Mouse (Mus musculus): ENCODE results near the gene Mrgpra4.
A peak's percentile ranks its signal among the peaks of the same experiment; 100 is the strongest.

Mrgpra4 gene

DNA sequence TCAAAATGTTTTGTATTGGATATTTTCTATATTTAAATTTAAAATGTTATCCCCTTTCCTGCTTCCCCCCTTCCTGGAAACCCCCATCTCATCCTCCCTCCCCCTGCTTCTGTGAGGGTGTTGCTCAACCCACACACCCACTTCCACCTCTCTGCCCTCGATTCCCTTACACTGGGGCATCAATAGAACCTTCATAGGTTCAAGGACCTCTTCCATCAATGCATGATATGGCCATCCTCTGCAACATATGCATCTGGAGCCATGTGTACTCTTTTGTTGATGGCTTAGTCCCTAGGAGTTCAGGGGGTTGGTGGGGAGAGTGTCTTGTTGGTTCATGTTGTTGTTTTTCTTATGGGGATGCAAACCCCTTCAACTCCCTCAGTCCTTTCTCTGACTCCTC lies at the start of gene Mrgpra4:
TSS of gene Mrgpra4 (minus strand) at position 101 of the 400 bp plus-strand sequence.
- no peak for DNase-seq

- DNase-seq: no peak
Observed at GRCm38 (mm10) chr7:48027497-48027896, 45.6 kb upstream of the Mrgpra4 start, which contains the start of gene Mrgprx1. TSS of gene Mrgprx1 (minus strand) at chr7:48027597.

GRCm38 (mm10) chr7:48017874-48018273 lies 36.0 kb upstream of the Mrgpra4 start:
- DNase-seq: peak; percentile 3

GRCm38 (mm10) chr7:47995689-47996088 lies 13.8 kb upstream of the Mrgpra4 start:
- no peak for DNase-seq

DNA sequence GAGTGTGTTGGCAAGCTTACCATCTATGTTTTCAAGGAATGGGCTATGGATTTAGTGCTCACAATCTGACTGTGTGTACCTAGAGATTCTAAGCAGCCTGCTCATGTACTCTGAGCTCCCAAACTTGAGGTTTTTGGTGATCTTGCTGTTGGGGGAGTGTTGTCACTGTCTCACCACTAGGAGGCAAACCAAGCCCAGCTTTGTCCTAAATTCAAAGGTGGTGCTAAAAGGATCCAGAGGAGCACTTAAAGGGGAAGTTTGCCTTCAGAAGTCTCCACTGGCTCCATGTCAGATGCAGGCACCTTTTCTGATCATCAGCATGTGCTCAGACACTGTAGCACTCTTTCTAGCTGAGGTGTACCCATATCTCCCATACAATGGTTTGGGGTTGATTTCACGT lies 4.9 kb upstream of the Mrgpra4 start:
- peak; percentile 46 for DNase-seq

Data from retina, postnatal 1 day (tissue).